Mouse (Mus musculus) forebrain, embryonic 15.5 days (tissue): ENCODE measurements around the gene Trpc2. TPM values are rescaled to one million over a fixed set of nuclear protein-coding genes. Genes with fewer than 3 reads are reported as not detected.

ENCODE experiments used
- ATAC-seq: fragments of 200-750 bp; cut with Nextera tagmentation; replicated peaks from 2 replicates; pipeline ENCODE4 v1.8.0; 2017; ENCODE audit warnings: mild to moderate bottlenecking, moderate TSS enrichment, moderate library complexity
- H3K27ac ChIP-seq: fragments of 300-500 bp; sonication (generic); replicated peaks from 2 replicates; pipeline ENCODE4 v1.5.1; 2015; ENCODE audit warnings: mild to moderate bottlenecking, inconsistent platforms
- H3K27me3 ChIP-seq: fragments of 300-500 bp; sonication (generic); 2 replicates; pipeline ENCODE4 v1.6.1; 2015; ENCODE audit warnings: inconsistent platforms
- H3K36me3 ChIP-seq: fragments of 300-500 bp; sonication (generic); 2 replicates; pipeline ENCODE4 v1.6.1; 2015; ENCODE audit warnings: mild to moderate bottlenecking, inconsistent platforms
- H3K4me1 ChIP-seq: fragments of 300-500 bp; sonication (generic); 2 replicates; pipeline ENCODE4 v1.6.1; 2015; ENCODE audit warnings: inconsistent platforms
- H3K4me2 ChIP-seq: fragments of 300-500 bp; sonication (generic); replicated peaks from 2 replicates; pipeline ENCODE4 v1.6.1; 2015; ENCODE audit warnings: mild to moderate bottlenecking, inconsistent platforms
- H3K4me3 ChIP-seq: fragments of 300-500 bp; sonication (generic); 2 replicates; pipeline ENCODE4 v1.5.1; 2015; ENCODE audit warnings: mild to moderate bottlenecking, inconsistent platforms
- H3K9ac ChIP-seq: fragments of 300-500 bp; sonication (generic); replicated peaks from 2 replicates; pipeline ENCODE4 v1.6.1; 2015; ENCODE audit warnings: mild to moderate bottlenecking, inconsistent platforms
- H3K9me3 ChIP-seq: fragments of 300-500 bp; sonication (generic); 2 replicates; pipeline ENCODE4 v1.6.1; 2016; ENCODE audit warnings: inconsistent platforms
- WGBS: fragments of 180-500 bp; shearing (Covaris S2); methylation state at CpG from one replicate; pipeline ENCODE4 v1.1.7; 2015; ENCODE audit warnings: mixed read lengths; 5-methylcytosine and 5-hydroxymethylcytosine counted together
- polyA plus RNA-seq: library from polyadenylated mRNA; unstranded; fragments of >200 nt; fragmentation: Nextera tagmentation; extraction: Ambion mirVana; gene quantifications from 2 replicates; pipeline ENCODE4 v1.2.1, GENCODE M21; 2015

Trpc2 gene
- polyA plus RNA-seq, 1 experiment from 2014 or later, result 0.29 TPM

DNA sequence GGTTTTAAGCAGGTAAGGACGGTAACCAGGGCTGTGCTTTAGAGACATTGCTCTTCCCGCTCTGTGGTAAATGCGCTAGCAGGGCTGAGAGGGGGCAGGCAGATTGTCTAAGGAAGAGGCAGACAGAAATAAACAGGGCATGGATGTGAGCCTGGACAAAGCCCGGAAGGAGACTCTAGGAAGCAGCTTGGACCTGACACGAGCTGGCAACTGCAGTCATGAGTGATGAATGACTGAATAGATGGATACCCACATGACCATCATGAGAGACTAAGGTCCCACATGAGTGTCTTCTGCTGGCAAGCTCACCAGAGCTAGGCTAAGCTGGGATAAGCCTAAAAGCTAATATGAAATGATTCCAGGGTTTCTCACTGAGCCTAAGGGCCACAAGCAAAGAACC is 21.2 kb downstream of the Trpc2 start:
- Histone ChIP-seq H3K4me2 (no peak overlapping the region), H3K36me3 (no peaks in the 10 kb centered on the region), H3K9me3 (no peaks in the 10 kb centered on the region), H3K4me1 (peaks cover 24% of the 10 kb centered on the region), H3K27me3 (0 out of 2 replicates have a peak, but pooled peaks cover 3% of the 10 kb centered on the region), H3K27ac (no peak overlapping the region), H3K4me3 (no peak overlapping the region), H3K9ac (no peak overlapping the region)
- 74% methylated on average over 5 of the region's 5 CpGs for WGBS
- ATAC-seq, result no peak

DNA sequence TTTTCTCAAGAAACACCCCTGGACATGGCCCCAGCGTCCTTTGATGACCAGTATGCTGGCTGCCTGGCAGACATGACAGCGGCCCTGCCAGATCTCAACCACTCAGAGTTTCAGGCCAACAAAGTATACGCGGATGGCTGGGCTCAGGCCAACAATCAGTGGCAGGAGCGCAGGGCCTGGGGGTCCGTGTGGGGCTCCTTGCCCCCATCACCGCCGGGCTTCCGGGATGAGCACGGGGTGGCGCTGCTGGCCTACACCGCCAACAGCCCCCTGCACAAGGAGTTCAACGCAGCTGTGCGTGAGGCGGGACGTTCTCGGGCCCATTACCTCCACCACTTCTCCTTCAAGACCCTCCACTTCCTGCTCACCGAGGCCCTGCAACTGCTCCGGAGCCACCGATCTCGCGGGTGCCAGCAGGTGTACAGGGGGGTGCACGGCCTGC is 23.8 kb downstream of the Trpc2 start:
- H3K27me3 ChIP-seq, result no peaks in the 10 kb centered on the region
- H3K9ac ChIP-seq, result no peak overlapping the region
- peak overlapping the region; percentile 42 for H3K4me2 ChIP-seq
- 24% methylated on average over 23 of the region's 23 CpGs for WGBS
- H3K4me1 ChIP-seq, result peaks cover 8% of the 10 kb centered on the region; the same call in 1 of the 2 replicates
- no peaks in the 10 kb centered on the region for H3K9me3 ChIP-seq
- no peaks in the 10 kb centered on the region for H3K36me3 ChIP-seq
- H3K4me3 ChIP-seq, result peak overlapping the region; percentile 21
- no peak overlapping the region for H3K27ac ChIP-seq
- ATAC-seq, result no peak

DNA sequence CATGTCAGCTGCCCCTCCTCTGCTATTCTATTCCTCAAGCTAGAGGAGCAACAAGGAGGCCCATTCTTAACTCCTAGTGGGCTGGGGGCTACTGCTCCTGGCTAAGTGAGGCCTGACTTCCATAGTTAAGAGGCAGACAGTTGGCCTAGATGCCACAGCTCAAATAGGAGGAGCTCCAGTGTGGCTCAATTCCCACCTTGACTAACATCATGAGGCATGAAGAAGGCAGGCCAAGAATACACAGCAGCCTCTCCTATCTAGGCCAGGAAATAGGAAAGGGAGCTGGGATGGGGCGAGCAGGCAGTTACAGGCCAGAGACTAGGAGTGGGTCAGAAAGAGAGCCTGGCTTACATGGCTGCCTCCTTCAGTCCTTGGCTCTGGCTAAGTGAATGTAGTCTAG is 25.3 kb downstream of the Trpc2 start:
- Histone ChIP-seq H3K36me3 (no peaks in the 10 kb centered on the region), H3K4me3 (no peak overlapping the region), H3K9me3 (no peaks in the 10 kb centered on the region), H3K27ac (no peak overlapping the region), H3K27me3 (no peaks in the 10 kb centered on the region), H3K4me1 (peaks cover 8% of the 10 kb centered on the region; the same call in 1 of the 2 replicates), H3K9ac (no peak overlapping the region), H3K4me2 (no peak overlapping the region)
- no peak for ATAC-seq
- 78% methylated on average over 1 of the region's 1 CpGs for WGBS

DNA sequence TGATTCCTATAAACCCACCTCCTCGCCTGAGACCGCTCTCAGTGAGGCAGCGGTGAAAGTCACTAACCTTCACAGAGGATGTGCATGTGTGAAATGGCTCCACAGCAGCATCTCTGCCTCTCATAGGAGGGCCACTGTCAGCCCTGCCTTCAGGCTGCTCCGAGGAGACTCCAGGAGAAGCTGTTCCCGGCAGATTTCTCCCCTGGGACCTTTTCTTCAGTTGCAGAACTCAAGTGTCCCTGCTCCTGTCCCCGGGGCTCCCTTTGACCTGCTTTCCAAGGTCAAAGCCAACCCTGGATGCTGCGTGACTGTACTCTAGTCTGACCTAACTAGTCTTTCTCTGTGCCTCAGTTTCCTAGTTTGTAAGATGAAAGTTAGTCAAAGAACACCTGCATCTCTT is 26.3 kb downstream of the Trpc2 start, which contains the start of gene Art5:
Gene Art5 (minus strand): TSS at position 319 of the 400 bp plus-strand sequence.
- Histone ChIP-seq H3K4me1 (peaks cover 8% of the 10 kb centered on the region; the same call in 1 of the 2 replicates), H3K4me3 (no peak within 1 kb of the TSS), H3K9ac (no peak within 1 kb of the TSS), H3K4me2 (no peak within 1 kb of the TSS), H3K27ac (no peak within 1 kb of the TSS), H3K36me3 (no peaks in the 10 kb centered on the region), H3K27me3 (no peaks in the 10 kb centered on the region), H3K9me3 (no peaks in the 10 kb centered on the region)
- WGBS, result 86% methylated on average over 7 of the region's 7 CpGs
- ATAC-seq, result no peak

DNA sequence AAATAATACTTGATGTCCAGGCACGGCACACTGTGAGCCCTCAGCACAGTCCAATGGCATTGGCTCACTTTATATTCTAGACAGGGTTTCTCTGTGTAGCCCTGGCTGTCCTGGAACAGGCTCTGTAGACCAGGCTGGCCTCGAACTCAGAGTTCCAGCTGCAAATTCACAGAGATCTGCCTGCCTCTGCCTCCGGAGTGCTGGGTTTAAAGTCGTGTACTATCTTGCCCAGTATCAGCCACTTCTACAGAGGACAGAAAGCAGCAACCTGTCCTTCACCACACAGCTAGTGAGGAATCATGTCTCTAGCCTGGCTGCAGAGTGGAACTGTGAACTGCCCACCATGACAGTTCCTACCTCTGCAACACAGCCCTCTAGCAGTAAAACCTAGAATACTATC is 26.8 kb downstream of the Trpc2 start:
- no peak for ATAC-seq
- H3K27me3 ChIP-seq, result no peaks in the 10 kb centered on the region
- no peak overlapping the region for H3K4me2 ChIP-seq
- no peak overlapping the region for H3K9ac ChIP-seq
- H3K4me3 ChIP-seq, result no peak overlapping the region
- H3K9me3 ChIP-seq, result no peaks in the 10 kb centered on the region
- peaks cover 8% of the 10 kb centered on the region; the same call in 1 of the 2 replicates for H3K4me1 ChIP-seq
- 87% methylated on average over 4 of the region's 4 CpGs for WGBS
- H3K36me3 ChIP-seq, result no peaks in the 10 kb centered on the region
- no peak overlapping the region for H3K27ac ChIP-seq

DNA sequence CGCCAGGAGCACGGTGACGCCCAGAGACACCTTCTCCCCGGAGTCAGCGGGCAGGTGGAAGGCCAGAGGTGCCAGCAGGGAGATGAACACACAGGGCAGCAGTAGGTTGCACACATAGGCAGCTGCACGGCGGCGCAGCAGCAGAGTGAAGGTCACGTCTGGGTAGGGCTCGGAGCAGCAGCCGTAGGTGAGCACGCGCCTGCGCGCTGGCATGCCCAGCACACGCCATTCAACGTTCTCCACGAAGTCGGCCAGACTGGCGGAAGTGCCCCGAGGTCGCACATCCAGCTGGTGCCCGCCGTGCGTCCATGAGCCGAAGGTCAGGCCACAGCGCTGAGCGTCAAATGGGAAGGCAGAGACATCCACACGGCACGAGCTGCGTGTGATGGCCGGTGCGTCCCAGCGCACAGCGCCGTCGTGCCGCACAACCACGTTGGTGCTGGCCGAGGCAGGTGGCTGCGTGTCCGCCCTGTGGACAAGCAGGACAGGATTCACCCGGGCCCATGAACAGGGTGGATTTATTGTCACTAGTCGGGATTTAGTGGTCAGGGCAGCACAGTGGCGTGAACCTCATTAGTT is 30.3 kb downstream of the Trpc2 start:
- no peaks in the 10 kb centered on the region for H3K4me1 ChIP-seq
- H3K4me3 ChIP-seq, result no peak overlapping the region
- H3K9ac ChIP-seq, result no peak overlapping the region
- H3K36me3 ChIP-seq, result peaks cover 4% of the 10 kb centered on the region
- ATAC-seq, result no peak
- H3K4me2 ChIP-seq, result no peak overlapping the region
- WGBS, result 87% methylated on average over 45 of the region's 45 CpGs
- H3K9me3 ChIP-seq, result no peaks in the 10 kb centered on the region
- H3K27me3 ChIP-seq, result no peaks in the 10 kb centered on the region
- no peak overlapping the region for H3K27ac ChIP-seq

DNA sequence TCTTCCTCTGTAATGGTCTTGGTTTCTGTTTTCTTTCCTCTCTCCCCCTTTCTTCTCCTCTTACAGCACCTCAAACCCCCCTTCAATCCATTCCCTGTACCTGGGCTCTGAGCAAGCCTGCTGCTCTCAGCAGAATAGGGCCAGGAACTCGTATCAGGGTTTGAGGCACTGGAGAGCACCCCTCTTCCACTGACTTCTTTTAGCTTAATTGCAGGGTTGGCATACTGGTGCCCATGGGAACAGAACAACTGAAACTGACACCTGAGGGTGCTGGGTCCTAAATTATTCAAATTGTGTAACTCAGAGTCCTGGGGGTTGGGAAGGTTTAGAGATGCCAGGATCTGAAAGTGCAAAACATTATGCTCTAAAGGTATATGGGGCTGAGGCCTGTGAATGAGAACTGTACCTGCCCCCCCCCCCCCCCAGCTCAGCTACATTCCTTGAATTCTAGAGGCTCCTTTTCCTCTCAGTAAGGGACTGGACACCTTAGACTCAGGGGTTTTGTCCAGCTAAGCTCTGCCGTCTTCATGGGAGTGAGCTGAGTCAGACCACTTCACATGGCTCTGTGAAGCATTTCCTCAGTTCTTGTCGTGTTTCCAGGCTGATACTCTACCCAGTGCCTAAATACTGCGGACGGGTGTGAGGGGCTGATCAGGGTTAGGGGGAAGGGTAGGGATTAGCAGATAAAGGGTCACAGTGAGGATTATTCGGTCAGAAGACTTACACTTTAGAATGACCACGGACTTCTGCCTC is 33.8 kb downstream of the Trpc2 start, which contains the start of gene Chrna10:
Gene Chrna10 (minus strand): TSS at position 250 of the 753 bp plus-strand sequence.
- H3K27ac ChIP-seq, result no peak within 1 kb of the TSS
- no peak within 1 kb of the TSS for H3K9ac ChIP-seq
- ATAC-seq, result no peak
- no peak within 1 kb of the TSS for H3K4me3 ChIP-seq
- peaks cover 39% of the 10 kb centered on the region for H3K36me3 ChIP-seq
- H3K4me2 ChIP-seq, result no peak within 1 kb of the TSS
- no peaks in the 10 kb centered on the region for H3K4me1 ChIP-seq
- H3K9me3 ChIP-seq, result no peaks in the 10 kb centered on the region
- WGBS, result 47% methylated on average over 7 of the region's 7 CpGs
- no peaks in the 10 kb centered on the region for H3K27me3 ChIP-seq

DNA sequence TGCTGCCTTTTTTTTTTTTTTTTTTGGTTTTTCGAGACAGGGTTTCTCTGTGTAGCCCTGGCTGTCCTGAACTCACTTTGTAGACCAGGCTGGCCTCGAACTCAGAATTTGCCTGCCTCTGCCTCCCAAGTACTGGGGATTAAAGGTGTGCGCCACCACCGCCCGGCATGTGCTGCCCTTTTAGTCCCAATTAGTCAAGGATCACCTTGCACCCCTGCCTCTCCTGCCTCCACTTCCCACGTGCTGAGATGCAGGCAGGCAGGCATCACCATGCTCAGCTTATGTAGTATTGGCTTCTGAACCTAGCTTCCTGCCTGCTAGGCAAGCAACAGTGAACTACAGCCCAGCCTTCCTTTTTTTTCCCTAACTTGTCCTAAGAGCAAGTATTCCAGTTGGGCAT is 34.5 kb downstream of the Trpc2 start:
- no peak overlapping the region for H3K4me3 ChIP-seq
- H3K9me3 ChIP-seq, result no peaks in the 10 kb centered on the region
- no peak for ATAC-seq
- WGBS, result 81% methylated on average over 6 of the region's 6 CpGs
- H3K36me3 ChIP-seq, result peaks cover 45% of the 10 kb centered on the region
- no peaks in the 10 kb centered on the region for H3K27me3 ChIP-seq
- no peak overlapping the region for H3K4me2 ChIP-seq
- H3K4me1 ChIP-seq, result no peaks in the 10 kb centered on the region
- no peak overlapping the region for H3K27ac ChIP-seq
- H3K9ac ChIP-seq, result no peak overlapping the region

DNA sequence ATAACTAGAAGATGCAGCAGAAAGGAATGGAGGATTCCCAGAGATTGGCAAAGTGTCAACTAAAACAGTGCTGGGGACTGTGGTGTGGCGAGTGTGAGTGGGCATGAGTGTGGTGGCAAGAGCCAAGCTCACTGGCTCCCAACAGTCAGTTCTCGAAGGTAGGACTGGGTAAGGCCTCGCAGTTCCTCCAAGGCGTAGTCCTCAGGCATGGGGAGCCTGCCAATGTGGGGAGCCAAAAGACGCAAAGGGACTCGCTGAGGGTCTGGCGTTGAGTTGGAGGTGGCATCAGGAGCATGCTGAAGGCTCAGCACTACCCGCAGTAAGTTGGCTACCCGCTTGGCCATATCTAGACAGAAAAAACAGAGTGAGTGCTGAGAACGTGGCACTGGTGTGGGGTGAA is 37.4 kb downstream of the Trpc2 start:
- Histone ChIP-seq H3K27me3 (no peaks in the 10 kb centered on the region), H3K9me3 (no peaks in the 10 kb centered on the region), H3K4me2 (no peak overlapping the region), H3K4me1 (no peaks in the 10 kb centered on the region), H3K27ac (no peak overlapping the region), H3K4me3 (no peak overlapping the region), H3K36me3 (peaks cover 74% of the 10 kb centered on the region), H3K9ac (no peak overlapping the region)
- no peak for ATAC-seq
- WGBS, result 93% methylated on average over 10 of the region's 10 CpGs

DNA sequence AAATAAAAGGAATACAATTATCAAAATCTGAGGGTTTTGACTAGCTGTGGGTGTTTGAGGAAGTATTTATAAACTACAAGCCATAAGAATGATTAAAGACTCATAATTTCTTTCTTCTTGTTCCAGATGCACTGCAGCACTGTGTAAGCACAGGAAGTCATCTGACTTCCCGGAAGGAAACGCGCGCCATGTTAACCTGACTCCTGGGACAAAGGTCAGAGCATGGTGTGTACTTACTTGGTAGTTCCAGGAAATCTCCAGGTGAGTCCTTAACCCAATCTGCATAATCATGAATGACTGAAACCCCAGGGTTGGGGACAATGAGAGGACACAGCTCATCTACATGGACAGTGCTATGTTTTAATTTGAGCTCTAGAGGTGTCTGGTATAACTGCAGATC is 49.5 kb downstream of the Trpc2 start:
- Histone ChIP-seq H3K4me2 (no peak overlapping the region), H3K4me1 (no peaks in the 10 kb centered on the region), H3K27ac (no peak overlapping the region), H3K36me3 (peaks cover 79% of the 10 kb centered on the region), H3K9ac (no peak overlapping the region), H3K4me3 (no peak overlapping the region), H3K27me3 (no peaks in the 10 kb centered on the region), H3K9me3 (no peaks in the 10 kb centered on the region)
- WGBS, result 96% methylated on average over 4 of the region's 4 CpGs
- ATAC-seq, result no peak

DNA sequence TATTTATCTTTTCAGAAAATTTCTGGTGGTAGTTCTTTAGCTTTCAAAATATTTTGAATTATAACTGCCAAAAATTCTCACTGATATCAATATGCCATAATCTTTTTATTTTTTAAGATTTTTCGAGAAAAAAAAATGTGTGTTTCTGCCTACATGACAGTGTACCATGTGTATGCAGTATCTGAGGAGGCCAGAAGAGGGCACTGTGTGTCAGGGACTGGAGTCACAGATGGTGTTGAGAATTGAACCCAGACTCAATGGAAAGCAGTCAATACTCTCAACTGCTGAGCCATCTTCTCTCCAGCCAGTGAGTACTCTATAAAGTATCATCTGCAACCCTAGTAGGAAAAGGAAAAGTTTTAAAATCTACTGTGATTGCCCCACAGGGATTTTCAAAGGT is 54.5 kb downstream of the Trpc2 start:
- Histone ChIP-seq H3K27me3 (no peaks in the 10 kb centered on the region), H3K9ac (no peak overlapping the region), H3K36me3 (peaks cover 78% of the 10 kb centered on the region), H3K27ac (no peak overlapping the region), H3K4me3 (no peak overlapping the region), H3K9me3 (no peaks in the 10 kb centered on the region), H3K4me2 (no peak overlapping the region), H3K4me1 (no peaks in the 10 kb centered on the region)
- no peak for ATAC-seq
- WGBS, result 87% methylated on average over 1 of the region's 1 CpGs

DNA sequence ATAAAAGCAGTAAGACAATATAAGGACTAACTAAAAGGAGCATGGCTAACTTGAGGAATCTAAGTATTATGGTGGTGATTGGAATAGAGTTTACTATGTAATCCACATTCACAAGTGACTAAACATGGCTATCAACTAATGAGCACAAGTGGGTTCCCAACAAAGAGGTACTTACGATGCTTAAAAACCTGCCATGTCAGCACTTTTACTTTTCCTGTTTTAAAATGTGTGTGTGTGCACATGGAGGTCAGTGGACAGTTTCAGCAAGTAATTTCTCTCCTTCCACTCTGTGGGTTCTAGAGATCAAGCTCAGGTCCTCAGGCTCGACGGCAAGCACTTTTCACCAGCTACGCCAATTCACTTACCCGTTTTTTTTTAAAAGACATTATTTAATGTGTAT is 55.0 kb downstream of the Trpc2 start:
- H3K9me3 ChIP-seq, result no peaks in the 10 kb centered on the region
- H3K4me3 ChIP-seq, result no peak overlapping the region
- H3K4me1 ChIP-seq, result no peaks in the 10 kb centered on the region
- peaks cover 76% of the 10 kb centered on the region for H3K36me3 ChIP-seq
- H3K4me2 ChIP-seq, result no peak overlapping the region
- WGBS, result 98% methylated on average over 5 of the region's 5 CpGs
- H3K27ac ChIP-seq, result no peak overlapping the region
- no peak for ATAC-seq
- H3K9ac ChIP-seq, result no peak overlapping the region
- H3K27me3 ChIP-seq, result no peaks in the 10 kb centered on the region
